ENCODE assay signal across 8 mouse cellular contexts in genomic region chr17:36042610-36043169, GRCm38 (mm10). TPM values are rescaled to one million over a fixed set of nuclear protein-coding genes. Genes with fewer than 3 reads are reported as not detected.
DNase-seq lines count a peak whose midpoint lies in the region; ATAC-seq and TF ChIP-seq lines count a peak whose summit lies in the region.
"Not testable (repeated sequence)": the region's sequence is repeated elsewhere in the genome, so short reads cannot be mapped to it uniquely, and the experiment has no call there.

H2-T22 (minus strand) TSS chr17:36042747.
Gm6034 (plus strand) TSS chr17:36042961.

- 2% methylated on average over 12 of the region's 12 CpGs for WGBS in hindbrain, embryonic 13.5 days
- 1% methylated on average over 12 of the region's 12 CpGs for WGBS in lung, postnatal 0 days

- TF ChIP-seq EP300 in lung, postnatal 0 days (IDR thresholded peaks at IDR 0.05): 0 out of 2 replicates have a peak, but pooled peaks have one; percentile 25

- peak; percentile 98 for DNase-seq in Muller cell, postnatal 12 days (ENCODE audit: inconsistent ontology term)
- peak; percentile 81 for DNase-seq in cerebellum, adult 9-11 months
- peak; percentile 41 to 63 for DNase-seq in layer of hippocampus, postnatal 10 days (ENCODE audit: low spot score in 2 of 2)
- peak; percentile 98 for DNase-seq in lung, postnatal 0 days (ENCODE audit: low spot score)
- peak; percentile 79 for DNase-seq in ovary, adult 18-20 months (ENCODE audit: low spot score)
- DNase-seq in thymus, postnatal 36 days: peak; percentile 75 to 85

- not testable (repeated sequence) for H3K27ac ChIP-seq in hindbrain, embryonic 13.5 days
- H3K27ac ChIP-seq in lung, postnatal 0 days (ENCODE audit: low read length): peak within 1 kb of the TSS; percentile 62; the same call in 1 of the 2 replicates

- peak within 1 kb of the TSS; percentile 68 for H3K9ac ChIP-seq in hindbrain, embryonic 13.5 days
- H3K9ac ChIP-seq in lung, postnatal 0 days (replicated peaks; ENCODE audit: low read depth): peak within 1 kb of the TSS; percentile 29

- peaks cover 11% of the 10 kb centered on the region; the same call in 1 of the 2 replicates for H3K4me1 ChIP-seq in hindbrain, embryonic 13.5 days (replicated peaks)
- H3K4me1 ChIP-seq in lung, postnatal 0 days (ENCODE audit: insufficient read depth, low read depth, low read length): not testable (repeated sequence)

- peak within 1 kb of the TSS; percentile 37 for H3K4me3 ChIP-seq in hindbrain, embryonic 13.5 days
- H3K4me3 ChIP-seq in lung, postnatal 0 days (ENCODE audit: low read depth, low read length): peak within 1 kb of the TSS; percentile 37

- H3K36me3 ChIP-seq in hindbrain, embryonic 13.5 days; lung, postnatal 0 days (ENCODE audit: insufficient read depth, low read length): not testable (repeated sequence)

- not testable (repeated sequence) for TF ChIP-seq CTCF in lung, postnatal 0 days (IDR thresholded peaks at IDR 0.05)

- peak; percentile 92 for ATAC-seq in frontal cortex, adult (ENCODE audit: low TSS enrichment)
- ATAC-seq in hindbrain, embryonic 13.5 days (ENCODE audit: low FRiP score): peak; percentile 94
- ATAC-seq in lung, postnatal 0 days: peak; percentile 97

- peaks cover 15% of the 10 kb centered on the region for H3K27me3 ChIP-seq in hindbrain, embryonic 13.5 days
- H3K27me3 ChIP-seq in lung, postnatal 0 days (replicated peaks; ENCODE audit: insufficient read depth, low read length): not testable (repeated sequence)

- H3K4me2 ChIP-seq in hindbrain, embryonic 13.5 days: peak within 1 kb of the TSS; percentile 68
- H3K4me2 ChIP-seq in lung, postnatal 0 days (replicated peaks; ENCODE audit: low read depth, low read length): peak within 1 kb of the TSS; percentile 58

- not testable (repeated sequence) for H3K9me3 ChIP-seq in hindbrain, embryonic 13.5 days; lung, postnatal 0 days (ENCODE audit: low read length)

RNA-seq across cellular contexts. Expression of gene H2-T22, which starts in this region (rescaled TPM):
- 6.7 and 7.0 TPM in 2 replicates for polyA plus RNA-seq in hindbrain, embryonic 13.5 days (2015; fragmentation: Nextera tagmentation; extraction: Ambion mirVana)
- 1 to 10 TPM; 8.2 to 9.0 TPM for total RNA-seq in layer of hippocampus, postnatal 10 days (2021)
- polyA plus RNA-seq in lung, postnatal 0 days (2015; fragmentation: Nextera tagmentation; extraction: Ambion mirVana): 23.9 and 24.4 TPM in 2 replicates

RNA-seq across cellular contexts. Expression of gene Gm6034, which starts in this region (rescaled TPM):
- polyA plus RNA-seq in hindbrain, embryonic 13.5 days (2015; fragmentation: Nextera tagmentation; extraction: Ambion mirVana): not detected in 2 replicates
- not detected for total RNA-seq in layer of hippocampus, postnatal 10 days (2021)
- polyA plus RNA-seq in lung, postnatal 0 days (2015; fragmentation: Nextera tagmentation; extraction: Ambion mirVana): not detected in 2 replicates
